Mouse (Mus musculus) cerebellum, postnatal 4 days (tissue): ENCODE measurements around the gene Gpr82.
A peak's percentile ranks its signal among the peaks of the same experiment; 100 is the strongest.

Experiments used
- DNase-seq, 2 experiments: peaks; one replicate each; pipeline ENCODE4 v3.0.0; 2022; ENCODE audit warnings: low spot score in 2 of 2, mixed read lengths in 1 of 2

The Gpr82 gene

GRCm38 (mm10) chrX:13691865-13692264 lies 30.7 kb downstream of the Gpr82 start:
- no peak for DNase-seq

GRCm38 (mm10) chrX:13700681-13701080 lies 39.5 kb downstream of the Gpr82 start:
- no peak for DNase-seq

DNA sequence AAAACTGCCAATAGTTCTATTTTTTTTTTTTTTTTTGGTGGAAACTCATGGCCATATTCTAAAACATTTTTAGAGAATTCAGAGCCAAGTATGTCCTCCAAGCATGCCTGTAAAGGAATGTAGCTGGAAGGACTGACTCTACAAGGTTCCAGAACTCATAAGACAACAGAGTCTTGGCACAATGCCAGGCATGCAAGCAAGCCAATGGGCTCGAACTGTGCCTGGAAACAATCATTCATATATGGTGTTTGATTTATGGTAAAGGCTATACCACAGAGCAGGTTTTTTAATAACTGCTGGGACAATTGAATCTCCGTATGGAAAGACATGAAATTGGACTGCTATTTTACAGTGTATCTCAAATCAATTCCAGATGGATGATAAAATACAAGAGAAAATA lies 43.9 kb downstream of the Gpr82 start:
- no peak for DNase-seq

DNA sequence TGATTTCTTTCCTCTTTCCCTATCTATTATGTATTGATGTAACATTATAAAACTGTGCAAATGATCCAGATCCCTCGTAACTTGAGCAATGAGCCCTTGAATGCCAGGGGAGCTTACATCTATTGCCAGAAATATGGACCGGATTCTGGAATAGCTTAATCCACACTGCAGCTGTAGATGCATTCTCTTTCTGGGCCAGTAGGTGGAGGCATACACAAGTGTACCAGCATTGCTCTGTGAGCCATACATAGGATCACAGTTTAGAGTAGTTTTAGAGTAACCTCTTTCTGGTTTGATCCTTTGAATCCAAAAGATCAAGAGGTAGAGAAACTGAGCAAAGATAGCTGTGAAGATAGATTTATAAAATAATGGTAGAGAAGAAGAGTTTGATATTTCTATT lies 49.0 kb downstream of the Gpr82 start:
- DNase-seq: peak in 1 of 2 experiments; percentile 63
